Mouse (Mus musculus) neural tube, embryonic 15.5 days (tissue): ENCODE measurements around the gene Enox2. TPM values are rescaled to one million over a fixed set of nuclear protein-coding genes. Genes with fewer than 3 reads are reported as not detected.

Experiments
- ATAC-seq: fragments of 200-750 bp; cut with Nextera tagmentation; 2 replicates; pipeline ENCODE4 v1.8.0; 2017; ENCODE audit warnings: mild to moderate bottlenecking, moderate TSS enrichment, moderate library complexity; ENCODE audit not compliant: low FRiP score
- H3K27ac ChIP-seq: fragments of 300-500 bp; sonication (generic); replicated peaks from 2 replicates; pipeline ENCODE4 v1.5.1; 2015; ENCODE audit warnings: mild to moderate bottlenecking, inconsistent platforms
- H3K27me3 ChIP-seq: fragments of 300-500 bp; sonication (generic); replicated peaks from 2 replicates; pipeline ENCODE4 v1.6.1; 2015; ENCODE audit warnings: inconsistent platforms
- H3K36me3 ChIP-seq: fragments of 300-500 bp; sonication (generic); 2 replicates; pipeline ENCODE4 v1.6.1; 2015; ENCODE audit warnings: inconsistent platforms
- H3K4me1 ChIP-seq: fragments of 300-500 bp; sonication (generic); 2 replicates; pipeline ENCODE4 v1.6.1; 2015; ENCODE audit warnings: inconsistent platforms
- H3K4me2 ChIP-seq: fragments of 300-500 bp; sonication (generic); 2 replicates; pipeline ENCODE4 v1.6.1; 2015; ENCODE audit warnings: inconsistent platforms, mild to moderate bottlenecking, moderate library complexity
- H3K4me3 ChIP-seq: fragments of 300-500 bp; sonication (generic); replicated peaks from 2 replicates; pipeline ENCODE4 v1.5.1; 2015; ENCODE audit warnings: mild to moderate bottlenecking, inconsistent platforms
- H3K9ac ChIP-seq: fragments of 300-500 bp; sonication (generic); replicated peaks from 2 replicates; pipeline ENCODE4 v1.6.1; 2015; ENCODE audit warnings: mild to moderate bottlenecking, inconsistent platforms
- H3K9me3 ChIP-seq: fragments of 300-500 bp; sonication (generic); replicated peaks from 2 replicates; pipeline ENCODE4 v1.6.1; 2016; ENCODE audit warnings: inconsistent platforms
- WGBS: fragments of 180-500 bp; shearing (Covaris S2); methylation state at CpG from one replicate; pipeline ENCODE4 v1.1.7; 2015; ENCODE audit warnings: mixed read lengths; 5-methylcytosine and 5-hydroxymethylcytosine counted together
- polyA plus RNA-seq: library from polyadenylated mRNA; unstranded; fragments of >200 nt; fragmentation: Nextera tagmentation; extraction: Ambion mirVana; gene quantifications from 2 replicates; pipeline ENCODE4 v1.2.1, GENCODE M21; 2015

Enox2 gene
- polyA plus RNA-seq, 1 experiment from 2014 or later, result 7.2 TPM

- H3K36me3 ChIP-seq, result no peaks in the 10 kb centered on the region
- H3K9me3 ChIP-seq, result no peaks in the 10 kb centered on the region
- H3K4me1 ChIP-seq, result no peaks in the 10 kb centered on the region
- WGBS, result 86% methylated on average over 2 of the region's 2 CpGs
- H3K27ac ChIP-seq, result no peak overlapping the region
- H3K4me3 ChIP-seq, result no peak overlapping the region
- H3K4me2 ChIP-seq, result no peak overlapping the region
- ATAC-seq, result no peak
- no peak overlapping the region for H3K9ac ChIP-seq
- H3K27me3 ChIP-seq, result no peaks in the 10 kb centered on the region
Observed at GRCm38 (mm10) chrX:48984451-48984850, 303.6 kb downstream of the Enox2 start.

Other genes with a start within 250 kb of the Enox2 start
- gene Arhgap36, start 175.7 kb upstream of the Enox2 start, polyA plus RNA-seq, result 9.8 and 13.8 TPM in 2 replicates